Mouse (Mus musculus) MEL (cell line): Measurements from ENCODE around the gene Mgat5. TPM values are rescaled to one million over a fixed set of nuclear protein-coding genes. Genes with fewer than 3 reads are reported as not detected.

Experiments used
- DNase-seq: peaks from one replicate; pipeline ENCODE4 v3.0.0; 2011; ENCODE audit warnings: low read depth, low spot score
- H3K27ac ChIP-seq: 2 replicates; pipeline ENCODE4 v1.5.1; 2012; ENCODE audit warnings: low read depth, mild to moderate bottlenecking, control low read depth, low read length, moderate library complexity; ENCODE audit not compliant: control insufficient read depth
- H3K27me3 ChIP-seq, 2 experiments: fragments of 150-350 bp in 1 of 2; sonication (generic) in 1 of 2; 2 replicates each; pipeline ENCODE4 v1.6.1; 2012; ENCODE audit warnings: low read length in 2 of 2, mild to moderate bottlenecking in 2 of 2, improper control_type of control experiment in 1 of 2, moderate library complexity in 1 of 2; ENCODE audit not compliant: insufficient read depth in 2 of 2, control insufficient read depth in 1 of 2
- H3K36me3 ChIP-seq, 2 experiments: 2 replicates each; pipeline ENCODE4 v1.6.1; 2012 to 2014; ENCODE audit warnings: low read length in 2 of 2, improper control_type of control experiment in 1 of 2, inconsistent platforms in 1 of 2, mild to moderate bottlenecking in 1 of 2; ENCODE audit not compliant: insufficient read depth in 2 of 2, control insufficient read depth in 1 of 2
- H3K4me1 ChIP-seq, 2 experiments: fragments of 150-350 bp in 1 of 2; sonication (generic) in 1 of 2; 2 replicates each; pipeline ENCODE4 v1.6.1; 2012; ENCODE audit warnings: low read length in 2 of 2, improper control_type of control experiment in 1 of 2, mild to moderate bottlenecking in 1 of 2; ENCODE audit not compliant: insufficient read depth in 2 of 2, control insufficient read depth in 1 of 2
- H3K4me3 ChIP-seq, 2 experiments: fragments of 150-350 bp in 1 of 2; sonication (generic) in 1 of 2; 2 replicates each; pipeline ENCODE4 v1.5.1; 2012; ENCODE audit warnings: low read depth in 2 of 2, low read length in 2 of 2, mild to moderate bottlenecking in 2 of 2, moderate library complexity in 2 of 2, control low read depth in 1 of 2, improper control_type of control experiment in 1 of 2; ENCODE audit not compliant: control insufficient read depth in 1 of 2, insufficient read depth in 1 of 2
- H3K79me2 ChIP-seq: 2 replicates; pipeline ENCODE4 v1.6.1; 2012; ENCODE audit warnings: mild to moderate bottlenecking, low read length, moderate library complexity; ENCODE audit not compliant: control insufficient read depth, poor library complexity, insufficient read depth
- H3K9ac ChIP-seq: 2 replicates; pipeline ENCODE4 v1.6.1; 2012; ENCODE audit warnings: low read depth, mild to moderate bottlenecking, control low read depth, low read length, moderate library complexity; ENCODE audit not compliant: control insufficient read depth, poor library complexity, severe bottlenecking
- H3K9me3 ChIP-seq: fragments of 150-350 bp; sonication (generic); replicated peaks from 2 replicates; pipeline ENCODE4 v1.6.1; 2012; ENCODE audit warnings: mild to moderate bottlenecking, low read length, improper control_type of control experiment, moderate library complexity; ENCODE audit not compliant: insufficient read depth
- CHD1 ChIP-seq: IDR thresholded peaks from 2 replicates; pipeline ENCODE4 v1.6.1; 2012; ENCODE audit warnings: low read depth, mild to moderate bottlenecking, inconsistent platforms, low read length, improper control_type of control experiment
- CHD2 ChIP-seq: IDR thresholded peaks from 2 replicates; pipeline ENCODE4 v1.6.1; 2011; ENCODE audit warnings: low read length, improper control_type of control experiment
- CTCF ChIP-seq, 3 experiments: IDR thresholded peaks in 2 of 3; conservative IDR thresholded peaks in 1 of 3; 2 replicates each; pipeline ENCODE4 v1.5.1; 2011 to 2012; ENCODE audit warnings: low read length in 3 of 3, low read depth in 2 of 3, mild to moderate bottlenecking in 2 of 3, improper control_type of control experiment in 1 of 3, inconsistent platforms in 1 of 3, mixed read lengths in 1 of 3, moderate library complexity in 1 of 3; ENCODE audit not compliant: control insufficient read depth in 1 of 3, insufficient read depth in 1 of 3, poor library complexity in 1 of 3, severe bottlenecking in 1 of 3
- ELF1 ChIP-seq: IDR thresholded peaks from 2 replicates; pipeline ENCODE4 v1.6.1; 2014; ENCODE audit warnings: low read depth, mild to moderate bottlenecking, inconsistent platforms, low read length, improper control_type of control experiment, moderate library complexity
- EP300 ChIP-seq, 2 experiments: IDR thresholded peaks; 2 replicates each; pipeline ENCODE4 v1.6.1; 2011; ENCODE audit warnings: improper control_type of control experiment in 2 of 2, low read length in 2 of 2, low read depth in 1 of 2, mild to moderate bottlenecking in 1 of 2
- ETS1 ChIP-seq: IDR thresholded peaks from 2 replicates; pipeline ENCODE4 v1.6.1; 2012; ENCODE audit warnings: low read depth, mild to moderate bottlenecking, inconsistent platforms, low read length, improper control_type of control experiment, moderate library complexity
- GATA1 ChIP-seq: IDR thresholded peaks from 2 replicates; pipeline ENCODE4 v1.6.1; 2011; ENCODE audit warnings: low read depth, low read length, improper control_type of control experiment
- HCFC1 ChIP-seq: IDR thresholded peaks from 2 replicates; pipeline ENCODE4 v1.6.1; 2012; ENCODE audit warnings: low read depth, mild to moderate bottlenecking, inconsistent platforms, low read length, improper control_type of control experiment, moderate library complexity
- MAFK ChIP-seq: IDR thresholded peaks from 2 replicates; pipeline ENCODE4 v1.6.1; 2011; ENCODE audit warnings: low read depth, mild to moderate bottlenecking, low read length, improper control_type of control experiment, borderline replicate concordance
- MAX ChIP-seq: IDR thresholded peaks from 2 replicates; pipeline ENCODE4 v1.6.1; 2011; ENCODE audit warnings: low read length, improper control_type of control experiment
- MAZ ChIP-seq: IDR thresholded peaks from 2 replicates; pipeline ENCODE4 v1.6.1; 2012; ENCODE audit warnings: low read depth, mild to moderate bottlenecking, inconsistent platforms, low read length, improper control_type of control experiment
- MEF2A ChIP-seq: IDR thresholded peaks from 2 replicates; pipeline ENCODE4 v1.6.1; 2014; ENCODE audit warnings: low read depth, mild to moderate bottlenecking, inconsistent platforms, low read length, improper control_type of control experiment; ENCODE audit not compliant: poor library complexity, insufficient replicate concordance, severe bottlenecking; ENCODE audit errors: extremely low read depth
- MYB ChIP-seq: IDR thresholded peaks from 2 replicates; pipeline ENCODE4 v1.6.1; 2011; ENCODE audit warnings: mild to moderate bottlenecking, low read depth, low read length, improper control_type of control experiment
- MYC ChIP-seq: IDR thresholded peaks from 2 replicates; pipeline ENCODE4 v1.6.1; 2011; ENCODE audit warnings: low read depth, mild to moderate bottlenecking, low read length, improper control_type of control experiment, moderate library complexity
- NELFE ChIP-seq: IDR thresholded peaks from 2 replicates; pipeline ENCODE4 v1.6.1; 2011; ENCODE audit warnings: low read depth, low read length, improper control_type of control experiment
- POLR2A ChIP-seq, 2 experiments: IDR thresholded peaks; 2 replicates each; pipeline ENCODE4 v1.6.1; 2011 to 2012; ENCODE audit warnings: low read length in 2 of 2, mild to moderate bottlenecking in 2 of 2, control low read depth in 1 of 2, improper control_type of control experiment in 1 of 2, low read depth in 1 of 2, moderate library complexity in 1 of 2; ENCODE audit not compliant: control insufficient read depth in 1 of 2, insufficient read depth in 1 of 2, poor library complexity in 1 of 2
- SMC3 ChIP-seq: IDR thresholded peaks from 2 replicates; pipeline ENCODE4 v1.6.1; 2011; ENCODE audit warnings: low read depth, low read length, improper control_type of control experiment
- TAL1 ChIP-seq: IDR thresholded peaks from 2 replicates; pipeline ENCODE4 v1.6.1; 2012; ENCODE audit warnings: mild to moderate bottlenecking, inconsistent platforms, low read length, moderate library complexity, mixed read lengths
- TBP ChIP-seq: IDR thresholded peaks from 2 replicates; pipeline ENCODE4 v1.8.0; 2011; ENCODE audit warnings: low read depth, low read length, improper control_type of control experiment
- USF1 ChIP-seq: IDR thresholded peaks from 2 replicates; pipeline ENCODE4 v1.6.1; 2014; ENCODE audit warnings: low read depth, mild to moderate bottlenecking, inconsistent platforms, low read length, improper control_type of control experiment, moderate library complexity
- ZNF384 ChIP-seq: IDR thresholded peaks from 2 replicates; pipeline ENCODE4 v1.6.1; 2012; ENCODE audit warnings: low read depth, mild to moderate bottlenecking, inconsistent platforms, low read length, improper control_type of control experiment
- polyA plus RNA-seq, 2 experiments: library from polyadenylated mRNA; stranded (reverse) in 1 of 2; unstranded in 1 of 2; fragments of >175 nt in 1 of 2; fragments of >200 nt in 1 of 2; gene quantifications; 2 replicates each; pipeline versions ENCODE4 v1.2.1 to v1.2.4; 2012; ENCODE audit warnings: low replicate concordance in 2 of 2, low read depth in 1 of 2; ENCODE audit not compliant: insufficient read length in 2 of 2, insufficient read depth in 1 of 2, missing spikeins in 1 of 2
- total RNA-seq: library from RNA; depleted of rRNA; stranded (reverse); fragments of 300-350 nt; gene quantifications from 2 replicates; pipeline ENCODE4 v1.2.3, GENCODE M21; 2012

Mgat5 gene
- total and polyA plus RNA-seq, 3 experiments: 6.9 to 9.5 TPM; not detected in 1

GRCm38 (mm10) chr1:127302620-127303019 lies 97.8 kb downstream of the Mgat5 start (continued):
- TF ChIP-seq GATA1 (peak; percentile 68; the same call in 1 of the 2 replicates), HCFC1 (peak; percentile 58; the same call in 1 of the 2 replicates), MEF2A (peak; percentile 25; the same call in 1 of the 2 replicates), ZNF384 (peak; percentile 80), EP300 (IDR thresholded peaks at IDR 0.05; ENCODE audit: low read depth in 1 of 2, low read length in 2 of 2) (peak; percentile 67 to 73; a peak in 3 of 4 replicates), MAX (peak; percentile 64; the same call in 1 of the 2 replicates), USF1 (no peak), TAL1 (no peak; the same call in 1 of the 2 replicates), MYB (0 out of 2 replicates have a peak, but pooled peaks have one; percentile 37), CTCF (IDR thresholded peaks at IDR 0.05 in 2 of 3, conservative IDR thresholded peaks at IDR 0.05 in 1 of 3; ENCODE audit: control insufficient read depth in 1 of 3, insufficient read depth in 1 of 3, low read depth in 2 of 3, low read length in 3 of 3, poor library complexity in 1 of 3, severe bottlenecking in 1 of 3) (0 out of 6 replicates have a peak, but pooled peaks of 1 of the 3 experiments have one; percentile 12), CHD1 (peak; percentile 83; the same call in 1 of the 2 replicates), MAFK (no peak)
- TF ChIP-seq, all 39 proteins: peak for 17

GRCm38 (mm10) chr1:127303791-127304190 lies 99.0 kb downstream of the Mgat5 start:
- H3K9me3 ChIP-seq: no peaks in the 10 kb centered on the region
- H3K27ac ChIP-seq: peak overlapping the region; percentile 77; the same call in 1 of the 2 replicates
- no peak for DNase-seq
- H3K4me1 ChIP-seq: peaks cover 78 to 83% of the 10 kb centered on the region in 2 experiments
- peaks cover 13% of the 10 kb centered on the region for H3K79me2 ChIP-seq
- H3K36me3 ChIP-seq: peaks cover 2 to 77% of the 10 kb centered on the region in 2 experiments
- TF ChIP-seq GATA1 (0 out of 2 replicates have a peak, but pooled peaks have one; percentile 3), NELFE (no peak)
- H3K27me3 ChIP-seq: no peaks in the 10 kb centered on the region
- H3K4me3 ChIP-seq: no peak overlapping the region
- no peak overlapping the region for H3K9ac ChIP-seq

DNA sequence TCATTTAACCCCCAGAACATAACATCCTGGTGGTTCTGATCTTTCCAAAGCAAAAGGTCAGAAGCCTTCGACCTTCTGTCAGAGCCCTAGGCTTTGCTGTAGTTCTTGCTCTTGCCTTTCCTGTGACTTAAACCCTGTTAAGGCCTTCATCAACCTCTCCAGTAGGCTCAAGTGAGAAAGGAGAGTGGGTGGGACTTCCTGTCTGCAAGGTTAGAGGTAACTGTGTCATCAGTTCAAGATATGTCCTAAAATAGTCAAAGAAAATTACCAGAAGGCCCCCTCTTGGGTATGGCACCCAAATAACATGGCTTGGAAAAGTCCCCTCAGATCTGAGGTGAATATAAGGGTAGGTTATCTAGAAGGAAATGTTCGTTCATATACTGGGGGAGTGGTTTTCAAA lies 99.5 kb downstream of the Mgat5 start:
- Histone ChIP-seq H3K4me1 (peaks cover 77 to 83% of the 10 kb centered on the region in 2 experiments), H3K27me3 (no peaks in the 10 kb centered on the region), H3K9me3 (no peaks in the 10 kb centered on the region), H3K79me2 (peaks cover 13% of the 10 kb centered on the region), H3K4me3 (no peak overlapping the region), H3K27ac (peak overlapping the region; percentile 28; the same call in 1 of the 2 replicates), H3K36me3 (peaks cover 2 to 78% of the 10 kb centered on the region in 2 experiments), H3K9ac (no peak overlapping the region)
- no peak for DNase-seq
- TF ChIP-seq USF1 (no peak), TBP (no peak), MAFK (no peak), POLR2A (IDR thresholded peaks at IDR 0.05; ENCODE audit: control insufficient read depth in 1 of 2, insufficient read depth in 1 of 2, low read depth in 1 of 2, low read length in 2 of 2, poor library complexity in 1 of 2) (no peak), GATA1 (no peak), CHD1 (no peak), HCFC1 (no peak), SMC3 (no peak), ELF1 (no peak), ETS1 (no peak), MYC (no peak), CHD2 (no peak), NELFE (no peak), MAZ (no peak)
